Mouse (Mus musculus) small intestine, adult 2 months (tissue): Measurements from ENCODE around the gene Ablim1.

Experiments
- CTCF ChIP-seq: fragments of 200-500 bp; IDR thresholded peaks from 2 replicates; pipeline ENCODE4 v1.5.1; 2012; ENCODE audit warnings: low read depth, mild to moderate bottlenecking, control low read depth, inconsistent platforms, low read length, moderate library complexity, mixed read lengths; ENCODE audit not compliant: insufficient replicate concordance, insufficient read length; ENCODE audit errors: extremely low read depth
- POLR2A ChIP-seq: fragments of 200-500 bp; IDR thresholded peaks from 2 replicates; pipeline ENCODE4 v1.6.1; 2012; ENCODE audit warnings: low read depth, mild to moderate bottlenecking, control low read depth, inconsistent platforms, low read length, moderate library complexity

DNA sequence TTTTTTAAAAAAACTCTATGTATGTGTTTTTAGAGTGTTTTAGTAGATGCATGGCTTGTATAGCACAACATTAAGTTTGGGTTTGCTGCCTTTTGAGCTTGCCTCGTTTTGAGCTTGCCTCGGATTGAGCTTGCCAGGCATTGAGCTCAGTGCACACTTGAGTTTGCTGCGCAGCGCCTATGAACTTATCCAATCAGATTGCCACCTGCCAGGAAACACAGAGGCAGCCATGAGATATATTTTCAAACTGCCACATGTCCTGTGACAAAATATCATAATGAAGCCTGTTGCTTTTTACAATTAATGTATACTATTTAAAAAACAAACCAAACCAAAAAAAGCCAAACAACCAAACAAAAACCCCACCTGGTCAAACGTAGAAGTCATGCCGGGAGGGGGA is 16.5 kb upstream of the Ablim1 start:
- TF ChIP-seq POLR2A (no peak), CTCF (no peak)
